Mouse (Mus musculus) megakaryocyte progenitor cell, adult 5-6 weeks (primary cell): Measurements from ENCODE around the gene Ryr3. TPM values are rescaled to one million over a fixed set of nuclear protein-coding genes. Genes with fewer than 3 reads are reported as not detected.
"Not testable (repeated sequence)": the region's sequence is repeated elsewhere in the genome, so short reads cannot be mapped to it uniquely, and the experiment has no call there.

Experiments used
- ATAC-seq: replicated peaks from 2 replicates; pipeline ENCODE4 v1.8.0; 2016; ENCODE audit warnings: mild to moderate bottlenecking, moderate TSS enrichment, inconsistent platforms; ENCODE audit not compliant: poor library complexity
- total RNA-seq, 2 experiments: library from RNA; stranded (forward) in 1 of 2; stranded (reverse) in 1 of 2; fragments of 157-497, 149-512 nt in 1 of 2; fragments of 200-1000 nt in 1 of 2; gene quantifications; 2 replicates each; pipeline versions ENCODE4 v1.2.3 to v1.2.4; 2015 to 2017

The Ryr3 gene
- total RNA-seq, 2 experiments from 2014 or later: not detected

- no peak for ATAC-seq
Measured at GRCm38 (mm10) chr2:113104609-113105008, 112.3 kb downstream of the Ryr3 start.

DNA sequence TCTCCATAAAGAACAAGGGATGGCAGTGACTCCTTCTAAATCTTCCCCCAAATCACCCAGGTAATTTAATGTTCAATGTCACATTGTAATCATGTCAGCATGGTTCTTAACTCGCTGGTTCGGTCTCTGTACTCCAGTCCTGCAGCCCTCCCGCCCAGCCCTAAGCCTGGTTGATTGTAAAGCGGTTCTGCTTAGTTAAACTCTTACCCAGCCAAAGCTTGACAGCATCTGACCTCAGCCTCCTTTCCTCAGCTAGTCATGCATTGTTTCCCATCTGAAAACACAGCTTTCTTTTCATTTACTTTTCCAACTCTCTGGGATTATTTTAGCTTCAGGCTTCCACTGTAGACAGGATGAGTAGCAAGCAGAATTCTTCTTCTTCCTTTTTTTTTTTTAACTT lies 121.7 kb downstream of the Ryr3 start:
- no peak for ATAC-seq

GRCm38 (mm10) chr2:113094088-113094487 lies 122.8 kb downstream of the Ryr3 start:
- no peak for ATAC-seq

GRCm38 (mm10) chr2:113092756-113093155 lies 124.1 kb downstream of the Ryr3 start:
- no peak for ATAC-seq

- not testable (repeated sequence) for ATAC-seq
Measured at GRCm38 (mm10) chr2:113091316-113091715, 125.6 kb downstream of the Ryr3 start.

DNA sequence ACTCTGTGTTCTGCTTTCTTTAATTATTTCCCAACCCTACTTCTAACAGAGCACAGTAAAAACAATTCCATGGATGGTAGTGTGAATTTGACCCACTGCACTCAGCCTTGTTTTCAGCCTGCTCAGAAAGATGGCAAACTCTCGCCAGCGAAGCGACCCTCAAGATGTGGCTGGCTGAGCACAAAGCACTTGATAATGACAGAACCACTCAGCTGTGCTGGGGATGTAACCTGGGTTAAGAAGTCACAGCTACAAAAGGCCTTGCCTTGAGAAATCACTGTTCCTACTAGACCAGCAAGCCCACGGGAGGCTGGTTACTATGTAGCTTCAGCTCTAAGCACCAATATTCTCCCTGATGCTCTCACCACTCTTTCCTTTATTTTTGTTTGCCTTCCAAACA lies 140.5 kb downstream of the Ryr3 start:
- ATAC-seq: no peak

GRCm38 (mm10) chr2:113059367-113059766 lies 157.5 kb downstream of the Ryr3 start:
- ATAC-seq: no peak

GRCm38 (mm10) chr2:113058914-113059313 lies 158.0 kb downstream of the Ryr3 start:
- no peak for ATAC-seq

- ATAC-seq: no peak
Measured at GRCm38 (mm10) chr2:113058116-113058515, 158.8 kb downstream of the Ryr3 start.

GRCm38 (mm10) chr2:113055591-113055990 lies 161.3 kb downstream of the Ryr3 start:
- ATAC-seq: no peak

DNA sequence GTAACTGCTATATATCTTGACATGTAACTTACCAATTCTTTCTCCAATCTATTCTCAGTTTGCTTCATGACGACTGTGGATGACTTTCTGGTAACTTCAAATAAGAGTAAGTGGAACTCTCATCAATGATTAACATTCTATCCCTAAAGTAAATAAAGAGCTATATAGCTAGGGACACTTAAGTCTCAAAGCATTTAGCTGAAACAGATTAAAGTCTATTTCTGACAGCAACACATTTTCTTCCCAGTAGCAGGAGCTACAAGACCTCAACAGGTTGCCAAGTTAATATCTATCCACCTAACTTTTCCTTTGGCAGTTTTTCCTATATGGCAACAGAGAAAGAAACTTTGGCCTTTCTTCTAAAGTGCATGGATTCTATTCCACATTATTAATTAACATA lies 167.1 kb downstream of the Ryr3 start:
- no peak for ATAC-seq

DNA sequence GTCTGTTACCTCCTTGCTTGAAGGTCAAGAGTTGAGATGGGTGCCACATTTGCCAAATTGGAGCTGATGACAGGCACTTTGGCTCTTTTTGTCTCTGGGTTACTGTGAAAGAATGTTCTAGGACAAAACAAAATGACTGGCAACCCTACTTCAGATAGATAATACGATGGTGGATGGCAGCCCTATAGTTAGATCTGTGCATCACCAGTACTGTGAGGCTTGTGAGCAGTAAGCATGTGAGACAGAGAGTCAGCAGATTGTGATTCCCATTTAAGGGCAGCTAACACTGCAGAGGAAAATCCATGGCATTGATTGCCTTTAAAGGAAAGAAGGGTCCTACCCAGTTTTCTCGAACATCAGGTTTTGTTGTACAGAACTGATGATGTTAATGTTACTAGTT lies 180.3 kb downstream of the Ryr3 start:
- ATAC-seq: no peak

GRCm38 (mm10) chr2:113030689-113031088 lies 186.2 kb downstream of the Ryr3 start:
- no peak for ATAC-seq

GRCm38 (mm10) chr2:113019896-113020295 lies 197.0 kb downstream of the Ryr3 start:
- no peak for ATAC-seq

- ATAC-seq: no peak
Measured at GRCm38 (mm10) chr2:113018278-113018677, 198.6 kb downstream of the Ryr3 start.

GRCm38 (mm10) chr2:113016236-113016635 lies 200.7 kb downstream of the Ryr3 start:
- no peak for ATAC-seq

- no peak for ATAC-seq
Measured at GRCm38 (mm10) chr2:113008961-113009740, 207.7 kb downstream of the Ryr3 start.

DNA sequence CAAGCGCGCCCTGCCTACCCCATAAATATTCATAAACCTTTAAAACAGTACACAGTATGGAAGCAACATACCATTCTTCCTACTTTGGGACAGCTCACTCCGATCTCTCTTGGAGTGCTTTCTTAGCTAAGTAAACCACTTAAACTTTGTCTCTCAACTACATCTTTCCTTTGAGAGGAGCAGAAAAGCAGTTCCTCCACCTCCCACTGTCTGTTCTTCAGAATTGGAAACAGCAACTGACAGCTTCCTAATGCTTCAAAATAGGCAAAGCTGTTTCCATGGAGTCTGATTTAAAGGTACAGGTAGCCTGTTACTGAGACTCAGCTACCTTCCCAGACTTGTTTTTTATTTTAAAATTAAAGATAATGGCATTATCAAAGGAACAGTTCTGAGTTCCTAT lies 218.4 kb downstream of the Ryr3 start:
- ATAC-seq: no peak

- ATAC-seq: no peak
Measured at GRCm38 (mm10) chr2:112982908-112983510, 233.9 kb downstream of the Ryr3 start.

- no peak for ATAC-seq
Measured at GRCm38 (mm10) chr2:112966807-112967625, 249.9 kb downstream of the Ryr3 start.

DNA sequence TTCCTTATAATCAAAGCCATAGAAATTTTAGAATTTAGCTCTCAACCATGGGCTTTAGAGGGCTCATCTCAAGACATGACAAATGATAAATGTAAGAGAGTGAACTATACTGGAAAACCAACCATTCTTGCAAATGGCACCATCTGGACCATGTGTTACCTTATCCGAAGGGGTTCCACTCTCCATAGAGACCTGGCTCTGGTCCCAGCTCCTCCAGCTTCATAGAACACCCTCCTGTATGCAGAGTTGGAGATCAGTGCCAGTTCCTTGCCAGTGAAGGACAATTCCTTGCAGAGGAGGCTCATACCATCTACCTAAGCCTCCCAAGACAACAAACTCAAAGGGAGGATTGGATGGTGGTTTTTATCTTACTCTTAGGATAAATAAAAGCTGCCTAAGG lies 268.0 kb downstream of the Ryr3 start:
- ATAC-seq: no peak

DNA sequence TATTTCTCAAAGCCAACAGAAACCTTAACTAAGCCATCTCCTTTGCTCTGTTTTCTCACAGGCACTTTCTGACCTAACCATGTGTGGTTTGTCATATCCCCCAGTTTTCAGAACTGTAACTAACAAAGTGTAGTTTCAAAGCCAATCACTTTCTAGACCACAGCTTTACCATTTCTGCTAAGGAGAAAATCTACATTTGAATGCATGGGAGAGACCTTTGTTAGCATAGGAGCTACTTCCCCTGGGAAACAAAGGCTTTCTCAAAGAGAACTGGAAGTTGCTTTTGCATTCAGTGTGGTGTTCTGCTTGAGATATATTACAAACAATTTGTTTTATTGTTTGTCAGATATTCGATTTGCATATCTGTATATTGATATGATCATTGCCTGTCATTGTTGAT lies 285.1 kb downstream of the Ryr3 start:
- ATAC-seq: no peak
